Mouse (Mus musculus) stomach, embryonic 14.5 days (tissue): ENCODE measurements around the gene Xlr4a. TPM values are rescaled to one million over a fixed set of nuclear protein-coding genes. Genes with fewer than 3 reads are reported as not detected.

Source experiments
- ATAC-seq: fragments of 200-750 bp; cut with Nextera tagmentation; 2 replicates; pipeline ENCODE4 v1.8.0; 2017; ENCODE audit warnings: low read depth, moderate TSS enrichment; ENCODE audit not compliant: insufficient number of reproducible peaks, insufficient read depth, low FRiP score
- H3K27ac ChIP-seq: fragments of 300-500 bp; sonication (generic); 2 replicates; pipeline ENCODE4 v1.5.1; 2014; ENCODE audit warnings: mild to moderate bottlenecking, low read length, moderate library complexity, mixed read lengths
- H3K27me3 ChIP-seq: fragments of 300-500 bp; sonication (generic); 2 replicates; pipeline ENCODE4 v1.6.1; 2014; ENCODE audit warnings: low read length, control low read depth, mixed read lengths; ENCODE audit not compliant: control insufficient read depth, insufficient read depth
- H3K36me3 ChIP-seq: fragments of 300-500 bp; sonication (generic); 2 replicates; pipeline ENCODE4 v1.6.1; 2014; ENCODE audit warnings: mild to moderate bottlenecking, control low read depth, low read length, moderate library complexity, mixed read lengths; ENCODE audit not compliant: control insufficient read depth, insufficient read depth
- H3K4me1 ChIP-seq: fragments of 300-500 bp; sonication (generic); 2 replicates; pipeline ENCODE4 v1.6.1; 2014; ENCODE audit warnings: low read length, control low read depth, mixed read lengths; ENCODE audit not compliant: control insufficient read depth, insufficient read depth
- H3K4me2 ChIP-seq: fragments of 300-500 bp; sonication (generic); replicated peaks from 2 replicates; pipeline ENCODE4 v1.6.1; 2014; ENCODE audit warnings: low read depth, low read length, control low read depth
- H3K4me3 ChIP-seq: fragments of 300-500 bp; sonication (generic); 2 replicates; pipeline ENCODE4 v1.5.1; 2014; ENCODE audit warnings: low read depth, low read length, control low read depth
- H3K9ac ChIP-seq: fragments of 300-500 bp; sonication (generic); replicated peaks from 2 replicates; pipeline ENCODE4 v1.6.1; 2014; ENCODE audit warnings: low read depth, mild to moderate bottlenecking, control low read depth, low read length, moderate library complexity, mixed read lengths
- H3K9me3 ChIP-seq: fragments of 300-500 bp; sonication (generic); 2 replicates; pipeline ENCODE4 v1.6.1; 2016; ENCODE audit warnings: low read depth, low read length, control low read depth; ENCODE audit not compliant: control insufficient read depth
- WGBS: fragments of 180-500 bp; shearing (Covaris S2); extraction: QIAGEN DNeasy Blood & Tissue Kit; methylation state at CpG from one replicate; pipeline ENCODE4 v1.1.7; 2014; 5-methylcytosine and 5-hydroxymethylcytosine counted together
- polyA plus RNA-seq: library from polyadenylated mRNA; unstranded; fragments of >200 nt; fragmentation: Nextera tagmentation; extraction: Ambion mirVana; gene quantifications from 2 replicates; pipeline ENCODE4 v1.2.1, GENCODE M21; 2014

Xlr4a gene
- polyA plus RNA-seq, 1 experiment from 2014 or later: 1.5 TPM

GRCm38 (mm10) chrX:73062323-73062722, 20.0 kb downstream of the Xlr4a start:
- H3K4me3 ChIP-seq: no peak overlapping the region
- no peak overlapping the region for H3K4me2 ChIP-seq
- WGBS: 42% methylated on average over 5 of the region's 5 CpGs
- no peaks in the 10 kb centered on the region for H3K36me3 ChIP-seq
- H3K4me1 ChIP-seq: 0 out of 2 replicates have a peak, but pooled peaks cover 2% of the 10 kb centered on the region
- H3K9me3 ChIP-seq: no peaks in the 10 kb centered on the region
- no peak overlapping the region for H3K27ac ChIP-seq
- H3K9ac ChIP-seq: no peak overlapping the region
- ATAC-seq: no peak
- H3K27me3 ChIP-seq: no peaks in the 10 kb centered on the region

GRCm38 (mm10) chrX:73061528-73061927, 20.8 kb downstream of the Xlr4a start:
- H3K4me1 ChIP-seq: 0 out of 2 replicates have a peak, but pooled peaks cover 2% of the 10 kb centered on the region
- H3K4me3 ChIP-seq: no peak overlapping the region
- no peaks in the 10 kb centered on the region for H3K36me3 ChIP-seq
- no peaks in the 10 kb centered on the region for H3K27me3 ChIP-seq
- no peak for ATAC-seq
- WGBS: 84% methylated on average over 1 of the region's 1 CpGs
- H3K9ac ChIP-seq: no peak overlapping the region
- no peaks in the 10 kb centered on the region for H3K9me3 ChIP-seq
- H3K4me2 ChIP-seq: no peak overlapping the region
- H3K27ac ChIP-seq: no peak overlapping the region

- H3K9ac ChIP-seq: no peak overlapping the region
- WGBS: 20% methylated on average over 14 of the region's 14 CpGs
- H3K4me3 ChIP-seq: no peak overlapping the region
- H3K9me3 ChIP-seq: no peaks in the 10 kb centered on the region
- peak; percentile 88; the same call in 1 of the 2 replicates for ATAC-seq
- 0 out of 2 replicates have a peak overlapping the region, but pooled peaks have one; percentile 10 for H3K4me2 ChIP-seq
- H3K27me3 ChIP-seq: no peaks in the 10 kb centered on the region
- no peaks in the 10 kb centered on the region for H3K36me3 ChIP-seq
- no peaks in the 10 kb centered on the region for H3K4me1 ChIP-seq
- H3K27ac ChIP-seq: no peak overlapping the region
Observed at GRCm38 (mm10) chrX:73053860-73054563, 28.3 kb downstream of the Xlr4a start.

GRCm38 (mm10) chrX:73039666-73040065, 42.6 kb downstream of the Xlr4a start:
- WGBS: 85% methylated on average over 12 of the region's 12 CpGs

GRCm38 (mm10) chrX:73038831-73039230, 43.4 kb downstream of the Xlr4a start:
- Histone ChIP-seq H3K9ac (no peak overlapping the region), H3K4me3 (no peak overlapping the region), H3K4me1 (no peaks in the 10 kb centered on the region), H3K27me3 (no peaks in the 10 kb centered on the region), H3K36me3 (no peaks in the 10 kb centered on the region), H3K4me2 (no peak overlapping the region), H3K9me3 (no peaks in the 10 kb centered on the region), H3K27ac (no peak overlapping the region)
- ATAC-seq: no peak
- 80% methylated on average over 8 of the region's 8 CpGs for WGBS

More at GRCm38 (mm10) chrX:73039666-73040065, 42.6 kb downstream of the Xlr4a start:
- H3K4me2 ChIP-seq: no peak overlapping the region
- H3K27me3 ChIP-seq: no peaks in the 10 kb centered on the region
- ATAC-seq: no peak
- H3K9me3 ChIP-seq: no peaks in the 10 kb centered on the region
- no peak overlapping the region for H3K4me3 ChIP-seq
- H3K4me1 ChIP-seq: no peaks in the 10 kb centered on the region
- no peak overlapping the region for H3K9ac ChIP-seq
- no peaks in the 10 kb centered on the region for H3K36me3 ChIP-seq
- H3K27ac ChIP-seq: no peak overlapping the region

GRCm38 (mm10) chrX:73037003-73037402, 45.3 kb downstream of the Xlr4a start, which contains the start of gene Pnma5:
Pnma5 (minus strand) TSS chrX:73037103.
- Histone ChIP-seq H3K9me3 (no peaks in the 10 kb centered on the region), H3K36me3 (no peaks in the 10 kb centered on the region), H3K27ac (no peak within 1 kb of the TSS), H3K4me1 (no peaks in the 10 kb centered on the region), H3K4me3 (no peak within 1 kb of the TSS), H3K9ac (no peak within 1 kb of the TSS), H3K27me3 (no peaks in the 10 kb centered on the region), H3K4me2 (no peak within 1 kb of the TSS)
- WGBS: 88% methylated on average over 1 of the region's 1 CpGs
- ATAC-seq: no peak

Other genes starting within 250 kb of the Xlr4a start
- 77.3 and 87.5 TPM in 2 replicates for gene Cetn2, start 164.1 kb downstream of the Xlr4a start, polyA plus RNA-seq
- gene Nsdhl, start 163.9 kb downstream of the Xlr4a start, polyA plus RNA-seq: 31.9 and 32.4 TPM in 2 replicates
- gene Zfp185, start 95.1 kb downstream of the Xlr4a start, polyA plus RNA-seq: 10.3 and 13.4 TPM in 2 replicates
- not detected in 2 replicates for gene Pnma5, start 45.4 kb downstream of the Xlr4a start, polyA plus RNA-seq
- gene Pnma3, start 17.7 kb downstream of the Xlr4a start, polyA plus RNA-seq: 0.27 TPM in 1 of 2 replicates, not detected in the other
- gene Xlr3a, start 14.6 kb upstream of the Xlr4a start, polyA plus RNA-seq: 3.3 and 7.9 TPM in 2 replicates
- not detected in 2 replicates for gene Gm14685, start 34.6 kb upstream of the Xlr4a start, polyA plus RNA-seq
- gene Xlr5b, start 66.3 kb upstream of the Xlr4a start, polyA plus RNA-seq: not detected in 2 replicates
- not detected in 2 replicates for gene DXBay18, start 67.0 kb upstream of the Xlr4a start, polyA plus RNA-seq
- not detected in 2 replicates for gene Spin2d, start 94.5 kb upstream of the Xlr4a start, polyA plus RNA-seq
- gene Xlr3b, start 109.7 kb upstream of the Xlr4a start, polyA plus RNA-seq: 5.5 and 11.3 TPM in 2 replicates
- gene Xlr4b, start 131.9 kb upstream of the Xlr4a start, polyA plus RNA-seq: 0.17 and 1.1 TPM in 2 replicates
- 12.2 and 12.9 TPM in 2 replicates for gene F8a, start 145.8 kb upstream of the Xlr4a start, polyA plus RNA-seq
- not detected in 2 replicates for gene Xlr4c, start 160.7 kb upstream of the Xlr4a start, polyA plus RNA-seq
- not detected in 2 replicates for gene Xlr3c, start 182.9 kb upstream of the Xlr4a start, polyA plus RNA-seq
- 0.16 TPM in 1 of 2 replicates, not detected in the other for gene Xlr5a, start 210.5 kb upstream of the Xlr4a start, polyA plus RNA-seq
- gene Xlr5c, start 210.5 kb upstream of the Xlr4a start, polyA plus RNA-seq: not detected in 2 replicates